Mouse (Mus musculus) stomach, postnatal 0 days (tissue): ENCODE results near the gene Ensa.
A peak's percentile ranks its signal among the peaks of the same experiment; 100 is the strongest.

ENCODE experiments used
- CTCF ChIP-seq: IDR thresholded peaks from 2 replicates; pipeline ENCODE4 v1.5.1; 2016; ENCODE audit warnings: antibody characterized with exemption, low read depth, mild to moderate bottlenecking, moderate library complexity
- EP300 ChIP-seq: optimal IDR thresholded peaks from 2 replicates; pipeline ENCODE3; 2016; ENCODE audit warnings: antibody characterized with exemption

DNA sequence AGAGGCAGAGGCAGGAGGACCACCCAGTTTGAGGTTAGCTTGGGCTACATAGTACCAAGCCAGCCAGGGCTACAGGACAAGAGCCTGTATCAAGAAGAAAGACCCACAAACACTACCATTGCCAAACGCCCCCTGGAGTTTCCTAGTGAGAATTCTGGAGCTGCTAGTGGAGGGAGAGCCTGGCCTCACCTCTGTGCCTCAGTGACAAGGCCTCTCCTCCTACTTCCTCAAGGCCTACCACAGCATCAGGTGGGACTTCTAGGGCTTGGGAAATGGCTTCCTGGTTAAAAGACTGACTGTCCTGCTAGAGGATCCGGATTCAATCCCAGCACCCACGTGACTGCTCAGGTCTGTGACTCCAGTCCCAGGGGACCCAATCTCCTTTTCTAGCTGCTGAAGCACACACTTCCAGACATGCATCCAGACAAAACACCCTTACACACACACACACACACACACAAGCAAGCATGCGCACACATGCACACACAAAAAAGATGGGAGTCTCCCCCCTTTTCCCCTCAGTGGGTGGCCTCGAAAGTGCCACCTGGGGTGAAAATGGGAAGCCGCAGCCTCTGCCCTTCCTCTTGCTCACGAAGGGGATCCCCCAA is 27.5 kb downstream of the Ensa start:
- TF ChIP-seq EP300 (no peak), CTCF (peak; percentile 28; the same call in 1 of the 2 replicates)
